Mouse (Mus musculus): ENCODE results near the gene Vstm2b. TPM values are rescaled to one million over a fixed set of nuclear protein-coding genes. Genes with fewer than 3 reads are reported as not detected.

Vstm2b gene
- polyA plus RNA-seq (2015; fragmentation: Nextera tagmentation; extraction: Ambion mirVana), result 0.10 and 0.23 TPM in 2 replicates

DNA sequence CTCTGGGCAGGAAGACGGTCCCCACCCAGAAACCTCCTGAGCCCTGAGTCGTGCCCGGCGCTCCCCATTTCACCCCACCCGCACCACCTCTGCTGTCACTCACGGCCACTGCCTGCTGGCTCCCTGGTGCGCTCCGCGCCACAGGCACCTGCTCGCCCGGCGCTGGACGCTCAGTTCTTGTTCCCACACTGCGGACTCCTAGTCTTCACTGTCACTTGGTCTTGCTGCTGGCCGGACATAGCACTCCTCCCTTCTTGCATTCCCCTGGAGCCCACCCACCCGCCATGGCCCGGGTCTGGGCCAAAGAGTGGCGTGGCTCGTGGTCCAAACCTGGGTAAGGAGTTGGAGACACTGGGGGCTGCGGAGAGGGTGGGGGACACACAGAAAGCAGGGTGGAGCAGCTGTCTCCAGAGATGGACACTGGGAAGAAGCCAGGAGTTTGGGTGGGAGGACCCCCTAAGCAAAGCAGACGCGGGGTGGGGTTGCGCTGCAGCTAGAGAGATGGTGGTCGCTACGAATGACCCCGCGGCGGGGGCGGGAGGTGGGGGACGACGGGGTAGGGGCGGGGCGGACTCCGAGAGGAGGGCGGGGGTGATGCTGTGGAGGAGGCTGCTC, at the start of gene Vstm2b:
TSS of gene Vstm2b (plus strand) at position 233 of the 615 bp plus-strand sequence.
- H3K9ac ChIP-seq (ENCODE audit: low read depth, low read length), result no peak within 1 kb of the TSS

GRCm38 (mm10) chr7:40856088-40856625, 42.0 kb upstream of the Vstm2b start:
- H3K9me3 ChIP-seq (ENCODE audit: control insufficient read depth), result no peaks in the 10 kb centered on the region
- H3K4me2 ChIP-seq (replicated peaks; ENCODE audit: low read depth), result no peak overlapping the region
- H3K4me1 ChIP-seq (replicated peaks; ENCODE audit: control insufficient read depth, insufficient read depth, low read length), result 0 out of 2 replicates have a peak, but pooled peaks cover 2% of the 10 kb centered on the region
- 52% methylated on average over 7 of the region's 7 CpGs for WGBS
- no peak overlapping the region for H3K27ac ChIP-seq (ENCODE audit: low read depth, low read length)
- H3K27me3 ChIP-seq (replicated peaks; ENCODE audit: control insufficient read depth, insufficient read depth, low read length), result no peaks in the 10 kb centered on the region
- H3K9ac ChIP-seq (ENCODE audit: low read depth, low read length), result no peak overlapping the region
- no peaks in the 10 kb centered on the region for H3K36me3 ChIP-seq (ENCODE audit: control insufficient read depth, insufficient read depth)
- ATAC-seq, result no peak
- no peak overlapping the region for H3K4me3 ChIP-seq (ENCODE audit: low read depth, low read length)
- no peak for TF ChIP-seq CTCF (IDR thresholded peaks at IDR 0.05; ENCODE audit: low read depth)

More for the DNA sequence above, at the start of gene Vstm2b:
- Histone ChIP-seq H3K27ac (ENCODE audit: low read depth, low read length) (no peak within 1 kb of the TSS), H3K9me3 (ENCODE audit: control insufficient read depth) (no peaks in the 10 kb centered on the region), H3K4me2 (replicated peaks; ENCODE audit: low read depth) (peak within 1 kb of the TSS; percentile 58), H3K27me3 (replicated peaks; ENCODE audit: control insufficient read depth, insufficient read depth, low read length) (peaks cover 55% of the 10 kb centered on the region), H3K36me3 (ENCODE audit: control insufficient read depth, insufficient read depth) (no peaks in the 10 kb centered on the region), H3K4me3 (ENCODE audit: low read depth, low read length) (peak within 1 kb of the TSS; percentile 25), H3K4me1 (replicated peaks; ENCODE audit: control insufficient read depth, insufficient read depth, low read length) (no peaks in the 10 kb centered on the region)
- ATAC-seq, result no peak
- no peak for TF ChIP-seq CTCF (IDR thresholded peaks at IDR 0.05; ENCODE audit: low read depth)
- 3% methylated on average over 30 of the region's 35 CpGs for WGBS

GRCm38 (mm10) chr7:40873380-40873990, 24.6 kb upstream of the Vstm2b start:
- 59% methylated on average over 7 of the region's 7 CpGs for WGBS

DNA sequence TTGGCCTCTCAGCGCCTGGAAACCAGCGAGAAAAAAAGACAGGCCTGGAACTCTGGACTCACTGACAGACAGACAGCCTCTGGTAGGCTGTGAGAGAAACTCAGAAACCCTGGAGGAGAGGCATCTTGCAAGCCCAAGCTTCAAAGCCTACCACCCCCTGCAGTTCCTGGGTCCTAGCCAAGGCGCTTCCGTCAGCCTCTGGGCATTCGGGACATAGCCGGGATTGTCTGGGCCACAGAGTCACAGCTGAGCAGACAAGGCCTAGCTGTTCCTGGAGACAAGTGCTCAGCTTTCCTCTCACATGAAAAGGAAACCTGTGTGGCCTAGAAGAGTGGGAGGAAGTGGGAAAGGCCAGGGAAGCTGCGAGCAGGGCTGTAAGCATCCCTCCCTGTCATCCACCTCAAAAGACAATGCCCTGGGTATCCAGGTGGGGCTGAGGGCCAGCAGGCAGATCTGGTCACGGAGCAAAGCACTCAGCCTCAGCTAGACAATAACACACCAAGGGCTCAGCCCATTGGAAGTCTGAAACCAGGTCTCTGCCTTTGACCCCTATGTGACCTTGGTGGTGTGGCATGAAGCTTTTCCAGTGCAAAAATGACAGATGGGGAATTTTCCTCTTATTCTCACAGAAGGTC, 13.2 kb upstream of the Vstm2b start:
- Histone ChIP-seq H3K9me3 (ENCODE audit: control insufficient read depth) (no peaks in the 10 kb centered on the region), H3K4me3 (ENCODE audit: low read depth, low read length) (no peak overlapping the region), H3K9ac (ENCODE audit: low read depth, low read length) (no peak overlapping the region), H3K27ac (ENCODE audit: low read depth, low read length) (no peak overlapping the region), H3K4me1 (replicated peaks; ENCODE audit: control insufficient read depth, insufficient read depth, low read length) (no peaks in the 10 kb centered on the region), H3K4me2 (replicated peaks; ENCODE audit: low read depth) (no peak overlapping the region), H3K36me3 (ENCODE audit: control insufficient read depth, insufficient read depth) (no peaks in the 10 kb centered on the region), H3K27me3 (replicated peaks; ENCODE audit: control insufficient read depth, insufficient read depth, low read length) (no peaks in the 10 kb centered on the region)
- 71% methylated on average over 8 of the region's 8 CpGs for WGBS
- ATAC-seq, result no peak
- no peak for TF ChIP-seq CTCF (IDR thresholded peaks at IDR 0.05; ENCODE audit: low read depth)

More at GRCm38 (mm10) chr7:40873380-40873990, 24.6 kb upstream of the Vstm2b start:
- H3K9me3 ChIP-seq (ENCODE audit: control insufficient read depth), result no peaks in the 10 kb centered on the region
- no peak overlapping the region for H3K4me3 ChIP-seq (ENCODE audit: low read depth, low read length)
- no peak overlapping the region for H3K4me2 ChIP-seq (replicated peaks; ENCODE audit: low read depth)
- H3K27ac ChIP-seq (ENCODE audit: low read depth, low read length), result no peak overlapping the region
- H3K4me1 ChIP-seq (replicated peaks; ENCODE audit: control insufficient read depth, insufficient read depth, low read length), result no peaks in the 10 kb centered on the region
- no peaks in the 10 kb centered on the region for H3K36me3 ChIP-seq (ENCODE audit: control insufficient read depth, insufficient read depth)
- ATAC-seq, result no peak
- TF ChIP-seq CTCF (IDR thresholded peaks at IDR 0.05; ENCODE audit: low read depth), result no peak
- no peak overlapping the region for H3K9ac ChIP-seq (ENCODE audit: low read depth, low read length)
- H3K27me3 ChIP-seq (replicated peaks; ENCODE audit: control insufficient read depth, insufficient read depth, low read length), result no peaks in the 10 kb centered on the region

- TF ChIP-seq CTCF (IDR thresholded peaks at IDR 0.05; ENCODE audit: low read depth), result no peak
- Histone ChIP-seq H3K9me3 (ENCODE audit: control insufficient read depth) (no peaks in the 10 kb centered on the region), H3K4me2 (replicated peaks; ENCODE audit: low read depth) (no peak overlapping the region), H3K36me3 (ENCODE audit: control insufficient read depth, insufficient read depth) (no peaks in the 10 kb centered on the region), H3K27me3 (replicated peaks; ENCODE audit: control insufficient read depth, insufficient read depth, low read length) (no peaks in the 10 kb centered on the region), H3K4me3 (ENCODE audit: low read depth, low read length) (no peak overlapping the region), H3K9ac (ENCODE audit: low read depth, low read length) (no peak overlapping the region), H3K27ac (ENCODE audit: low read depth, low read length) (no peak overlapping the region), H3K4me1 (replicated peaks; ENCODE audit: control insufficient read depth, insufficient read depth, low read length) (no peaks in the 10 kb centered on the region)
- ATAC-seq, result no peak
- 61% methylated on average over 3 of the region's 3 CpGs for WGBS
Observed at GRCm38 (mm10) chr7:40888358-40888757, 9.8 kb upstream of the Vstm2b start.

DNA sequence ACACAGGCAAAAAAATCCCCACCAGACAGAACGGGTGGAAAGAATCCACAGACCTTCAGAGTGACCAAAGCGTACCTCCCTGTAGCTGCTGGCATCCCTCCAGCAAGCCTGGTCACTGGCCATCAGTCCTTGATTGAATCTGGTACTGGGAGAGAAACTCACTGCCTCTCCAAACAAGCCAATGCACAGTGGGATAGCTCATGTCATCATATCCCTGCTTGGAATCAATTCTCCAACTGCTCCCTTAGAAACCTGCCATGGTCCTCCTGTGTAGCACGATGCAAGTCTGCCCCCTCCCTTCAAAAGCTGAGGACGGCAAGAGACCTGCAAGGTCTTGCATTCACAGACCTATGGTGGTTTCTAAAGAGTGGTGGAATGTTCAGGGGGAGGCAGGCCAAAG, 1.2 kb upstream of the Vstm2b start:
- Histone ChIP-seq H3K4me2 (replicated peaks; ENCODE audit: low read depth) (no peak overlapping the region), H3K27me3 (replicated peaks; ENCODE audit: control insufficient read depth, insufficient read depth, low read length) (peaks cover 46% of the 10 kb centered on the region), H3K4me3 (ENCODE audit: low read depth, low read length) (no peak overlapping the region), H3K36me3 (ENCODE audit: control insufficient read depth, insufficient read depth) (no peaks in the 10 kb centered on the region), H3K27ac (ENCODE audit: low read depth, low read length) (no peak overlapping the region), H3K4me1 (replicated peaks; ENCODE audit: control insufficient read depth, insufficient read depth, low read length) (no peaks in the 10 kb centered on the region), H3K9me3 (ENCODE audit: control insufficient read depth) (no peaks in the 10 kb centered on the region), H3K9ac (ENCODE audit: low read depth, low read length) (no peak overlapping the region)
- no peak for TF ChIP-seq CTCF (IDR thresholded peaks at IDR 0.05; ENCODE audit: low read depth)
- 51% methylated on average over 4 of the region's 4 CpGs for WGBS
- no peak for ATAC-seq
